Comparison of ENCODE assay signal across 28 mouse cellular contexts in the genomic region with DNA sequence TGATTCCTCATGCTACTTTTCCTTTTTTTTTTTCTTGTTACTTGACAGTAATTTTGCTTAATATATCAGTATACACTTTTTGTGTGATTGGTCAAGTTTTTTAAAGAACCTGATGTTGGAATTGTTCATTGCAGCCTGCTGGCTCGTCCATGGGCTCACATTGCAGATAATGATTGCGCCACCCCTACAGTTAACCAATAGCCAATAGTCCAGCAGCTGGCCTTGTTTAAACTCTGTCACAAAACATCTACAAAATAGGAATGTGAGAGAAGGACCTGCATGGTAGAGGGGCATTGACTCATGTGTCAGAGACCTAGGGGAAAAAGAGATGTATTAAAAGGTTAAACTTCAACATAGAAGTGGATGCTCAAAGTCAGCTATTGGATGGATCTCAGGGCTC.
DNase-seq lines count a peak whose midpoint lies in the region; ATAC-seq and TF ChIP-seq lines count a peak whose summit lies in the region.
"Had no signal": no experiment of that assay in that cellular context is flagged by ENCODE, and none has a peak within 500 bp of the region (broad histone marks: within the 10 kb centered on the region; RNA-seq: fewer than 3 reads in every experiment).

No protein-coding gene starts in this region.

- H3K4me3 ChIP-seq in heart, embryonic 12.5 days = no peak overlapping the region
- H3K4me3 ChIP-seq in liver, postnatal 0 days (ENCODE audit: low read depth, low read length) = no peak overlapping the region
- H3K4me3 ChIP-seq: embryonic facial prominence, embryonic 13.5 days; embryonic facial prominence, embryonic 15.5 days; erythroblast, embryonic 14.5 days; forebrain, embryonic 10.5 days; forebrain, embryonic 12.5 days had no signal

- no peaks in the 10 kb centered on the region for H3K27me3 ChIP-seq in heart, embryonic 12.5 days (replicated peaks)
- no peaks in the 10 kb centered on the region for H3K27me3 ChIP-seq in liver, postnatal 0 days (ENCODE audit: insufficient read depth, low read length)
- H3K27me3 ChIP-seq: CH12.LX; embryonic facial prominence, embryonic 13.5 days; embryonic facial prominence, embryonic 15.5 days; forebrain, embryonic 12.5 days; Patski had no signal

- no peaks in the 10 kb centered on the region for H3K36me3 ChIP-seq in heart, embryonic 12.5 days
- no peaks in the 10 kb centered on the region for H3K36me3 ChIP-seq in liver, postnatal 0 days (replicated peaks; ENCODE audit: insufficient read depth, low read length)
- H3K36me3 ChIP-seq: embryonic facial prominence, embryonic 13.5 days; embryonic facial prominence, embryonic 15.5 days; forebrain, embryonic 10.5 days; forebrain, embryonic 12.5 days; G1E had no signal

- H3K27ac ChIP-seq in heart, embryonic 12.5 days (ENCODE audit: poor library complexity, severe bottlenecking) = no peak overlapping the region
- no peak overlapping the region for H3K27ac ChIP-seq in liver, postnatal 0 days (ENCODE audit: low read depth)
- H3K27ac ChIP-seq: embryonic facial prominence, embryonic 13.5 days; embryonic facial prominence, embryonic 15.5 days; forebrain, embryonic 10.5 days; forebrain, embryonic 12.5 days had no signal

- DNase-seq in adrenal gland, adult 2 months = peak; percentile 28
- DNase-seq in adrenal gland, postnatal 4 days (ENCODE audit: low spot score in 2 of 2) = no peak
- DNase-seq in adrenal gland, postnatal 14 days = peak; percentile 9
- DNase-seq in adrenal gland, postnatal 25 days = no peak
- peak; percentile 18 to 23 for DNase-seq in heart, adult 18-20 months
- DNase-seq in liver, postnatal 0 days = peak; percentile 37
- DNase-seq in liver = no peak
- DNase-seq: B cell, adult 2 months; cerebellum, adult 11 months; cerebellum, adult 18-20 months; cerebellum, adult 8-10 months; cerebellum, adult 9-11 months; cerebellum, postnatal 14 days; cerebellum, postnatal 36 days; embryo, embryonic 11 days had no signal

- no peak overlapping the region for H3K9ac ChIP-seq in heart, embryonic 12.5 days
- no peak overlapping the region for H3K9ac ChIP-seq in liver, postnatal 0 days (replicated peaks)
- H3K9ac ChIP-seq: embryonic facial prominence, embryonic 13.5 days; embryonic facial prominence, embryonic 15.5 days; forebrain, embryonic 12.5 days had no signal

- no peak overlapping the region for H3K4me2 ChIP-seq in heart, embryonic 12.5 days
- H3K4me2 ChIP-seq in liver, postnatal 0 days (ENCODE audit: low read depth, low read length) = no peak overlapping the region
- H3K4me2 ChIP-seq: embryonic facial prominence, embryonic 13.5 days; embryonic facial prominence, embryonic 15.5 days; forebrain, embryonic 12.5 days had no signal

- TF ChIP-seq EP300 in liver, postnatal 0 days (IDR thresholded peaks at IDR 0.05; ENCODE audit: low read depth) = no peak

- 87% methylated on average over 2 of the region's 2 CpGs for WGBS in heart, embryonic 12.5 days
- WGBS in liver, postnatal 0 days (ENCODE audit: insufficient replicate concordance) = 64% methylated on average over 2 of the region's 2 CpGs

- TF ChIP-seq CTCF in liver, postnatal 0 days (IDR thresholded peaks at IDR 0.05; ENCODE audit: low read depth) = no peak

- H3K4me1 ChIP-seq in heart, embryonic 12.5 days (replicated peaks) = no peaks in the 10 kb centered on the region
- no peaks in the 10 kb centered on the region for H3K4me1 ChIP-seq in liver, postnatal 0 days (ENCODE audit: insufficient read depth)
- H3K4me1 ChIP-seq: embryonic facial prominence, embryonic 13.5 days; embryonic facial prominence, embryonic 15.5 days; forebrain, embryonic 10.5 days; forebrain, embryonic 12.5 days had no signal

- no peak for ATAC-seq in heart, embryonic 12.5 days (ENCODE audit: insufficient number of reproducible peaks, low FRiP score)
- ATAC-seq in liver, postnatal 0 days = peak; percentile 94
- ATAC-seq: activated CD4-positive, CD25-positive, alpha-beta regulatory T cell, adult 4 months; CD4-positive, CD25-positive, alpha-beta regulatory T cell, adult 4 months; forebrain, embryonic 14.5 days; forebrain, embryonic 16.5 days; Patski had no signal

- H3K9me3 ChIP-seq in heart, embryonic 12.5 days (replicated peaks) = no peaks in the 10 kb centered on the region
- H3K9me3 ChIP-seq in liver, postnatal 0 days (ENCODE audit: low read length) = no peaks in the 10 kb centered on the region
- H3K9me3 ChIP-seq: embryonic facial prominence, embryonic 13.5 days; embryonic facial prominence, embryonic 15.5 days; forebrain, embryonic 10.5 days; forebrain, embryonic 12.5 days; G1E had no signal

Comparison
In these comparisons a context has a peak if more than half of its experiments do, and no peak if none do; other contexts are left out.
1. DNase-seq: peak in adrenal gland, adult 2 months (single experiment), adrenal gland, postnatal 14 days (single experiment), heart, adult 18-20 months (2 of 2) and liver, postnatal 0 days (single experiment); none in adrenal gland, postnatal 4 days (0 of 2), adrenal gland, postnatal 25 days (single experiment) and liver (single experiment).